Mouse (Mus musculus): ENCODE results near the gene Drc7. TPM values are rescaled to one million over a fixed set of nuclear protein-coding genes. Genes with fewer than 3 reads are reported as not detected.

Gene Drc7
- polyA plus RNA-seq, 1 experiment = not detected

DNA sequence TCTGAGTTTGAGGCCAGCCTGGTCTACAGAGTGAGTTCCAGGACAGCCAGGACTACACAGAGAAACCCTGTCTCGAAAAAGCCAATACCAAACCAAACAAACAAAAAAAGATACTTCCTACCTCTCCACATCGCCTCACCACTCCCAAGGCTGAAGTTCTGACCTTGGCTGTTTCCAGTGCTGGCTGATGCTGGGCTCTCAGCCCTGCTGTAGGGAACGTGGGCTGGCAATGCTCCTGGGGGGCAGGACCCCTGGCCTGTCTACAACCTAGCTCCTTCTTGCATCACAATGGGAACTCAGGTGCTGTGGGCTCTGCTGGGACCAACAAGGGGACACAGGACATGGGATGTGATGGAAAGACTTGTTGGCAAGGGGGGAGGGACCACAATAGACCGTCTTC is 58.2 kb downstream of the Drc7 start:
- 79% methylated on average over 4 of the region's 4 CpGs for WGBS
- no peak for DNase-seq (ENCODE audit: low read depth, low spot score)

GRCm38 (mm10) chr8:95113750-95114149 is 58.8 kb downstream of the Drc7 start:
- WGBS = 83% methylated on average over 3 of the region's 3 CpGs
- DNase-seq (ENCODE audit: low read depth, low spot score) = no peak

DNA sequence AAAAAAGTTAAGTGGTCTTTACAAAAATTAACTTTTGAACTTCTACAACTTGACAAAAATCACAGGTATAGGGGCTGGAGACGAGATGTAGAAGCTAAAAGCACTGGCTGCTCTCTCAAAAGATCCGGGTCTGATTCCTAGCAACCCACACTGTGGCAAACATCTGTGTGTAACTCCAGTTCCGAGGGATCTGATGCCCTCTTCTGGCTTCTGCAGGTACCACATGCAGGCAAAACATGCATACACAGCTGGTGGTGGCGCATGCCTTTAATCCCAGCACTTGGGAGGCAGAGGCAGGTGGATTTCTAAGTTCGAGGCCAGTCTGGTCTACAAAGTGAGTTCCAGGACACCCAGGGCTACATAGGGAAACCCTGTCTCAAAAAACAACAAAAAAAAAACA is 68.6 kb downstream of the Drc7 start:
- WGBS = 96% methylated on average over 5 of the region's 5 CpGs
- no peak for DNase-seq (ENCODE audit: low read depth, low spot score)

DNA sequence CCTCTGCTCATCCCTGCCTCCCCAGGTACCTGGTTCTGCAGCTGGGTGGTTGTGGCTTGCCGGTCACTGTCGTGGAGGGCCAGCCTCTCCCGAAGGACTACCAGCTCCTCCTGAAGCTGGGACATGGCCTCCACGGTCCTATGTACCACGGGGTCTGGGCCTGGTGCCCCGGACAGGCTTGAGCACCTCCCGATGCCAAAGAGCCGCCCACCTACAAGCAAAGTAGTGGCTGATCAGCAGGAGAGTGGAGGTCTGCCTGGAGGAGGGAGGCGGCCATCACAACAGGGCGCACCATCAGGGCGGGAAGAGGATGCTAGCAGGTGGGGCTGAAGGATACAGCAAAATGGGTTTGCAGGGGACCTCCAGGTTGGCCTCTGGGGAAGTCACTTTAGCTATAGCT is 71.6 kb downstream of the Drc7 start:
- no peak for DNase-seq (ENCODE audit: low read depth, low spot score)
- WGBS = 91% methylated on average over 11 of the region's 11 CpGs

DNA sequence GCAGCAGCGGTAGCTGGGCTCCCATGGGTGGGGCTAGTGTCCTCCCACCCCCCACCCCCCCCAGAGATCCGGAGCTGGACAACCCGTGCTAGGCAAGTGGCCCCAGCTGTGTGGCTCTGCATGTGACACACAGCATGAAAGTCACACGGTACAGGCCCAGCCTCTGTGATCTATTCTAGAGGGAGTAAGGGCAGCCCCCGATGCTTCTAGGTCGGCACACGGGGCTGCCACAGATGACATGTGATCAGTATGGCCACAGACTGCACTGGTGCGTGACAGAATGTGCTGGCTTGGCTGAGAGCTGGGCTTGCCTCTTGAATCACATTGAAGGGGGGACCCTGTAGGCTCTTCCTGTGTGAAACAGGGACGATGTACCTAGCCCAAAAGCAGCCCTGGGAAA is 72.8 kb downstream of the Drc7 start:
- no peak for DNase-seq (ENCODE audit: low read depth, low spot score)
- 79% methylated on average over 9 of the region's 9 CpGs for WGBS

Other genes starting within 250 kb of the Drc7 start
- 2.5 and 4.9 TPM in 2 replicates for gene Ccl17, start 244.7 kb upstream of the Drc7 start, polyA plus RNA-seq (2012; rRNA removed)
- 100 and 148 TPM in 2 replicates for gene Coq9, start 216.8 kb upstream of the Drc7 start, polyA plus RNA-seq (2012; rRNA removed)
- 39.1 and 44.8 TPM in 2 replicates for gene Ciapin1, start 216.7 kb upstream of the Drc7 start, polyA plus RNA-seq (2012; rRNA removed)
- gene Polr2c, start 197.7 kb upstream of the Drc7 start, polyA plus RNA-seq (2012; rRNA removed) = 78.3 and 78.8 TPM in 2 replicates
- gene Dok4, start 178.8 kb upstream of the Drc7 start, polyA plus RNA-seq (2012; rRNA removed) = 116 and 138 TPM in 2 replicates
- gene Ccdc102a, start 137.0 kb upstream of the Drc7 start, polyA plus RNA-seq (2012; rRNA removed) = 4.3 and 5.8 TPM in 2 replicates
- 13.2 and 21.4 TPM in 2 replicates for gene Adgrg5, start 131.4 kb upstream of the Drc7 start, polyA plus RNA-seq (2012; rRNA removed)
- 26.3 and 37.3 TPM in 2 replicates for gene Adgrg1, start 80.4 kb upstream of the Drc7 start, polyA plus RNA-seq (2012; rRNA removed)
- 5.5 and 9.2 TPM in 2 replicates for gene Adgrg3, start 37.4 kb upstream of the Drc7 start, polyA plus RNA-seq (2012; rRNA removed)
- 16.5 and 19.0 TPM in 2 replicates for gene Katnb1, start 26.1 kb downstream of the Drc7 start, polyA plus RNA-seq (2012; rRNA removed)
- 25.6 and 31.4 TPM in 2 replicates for gene Kifc3, start 147.7 kb downstream of the Drc7 start, polyA plus RNA-seq (2012; rRNA removed)